Mouse (Mus musculus) lung, postnatal 0 days (tissue): Measurements from ENCODE around the gene Serpinf1. TPM values are rescaled to one million over a fixed set of nuclear protein-coding genes. Genes with fewer than 3 reads are reported as not detected.

ENCODE experiments used
- ATAC-seq: fragments of 200-750 bp; cut with Nextera tagmentation; 2 replicates; pipeline ENCODE4 v1.8.0; 2017; ENCODE audit warnings: moderate library complexity
- DNase-seq: peaks from one replicate; pipeline ENCODE4 v3.0.0-alpha.2; 2016; ENCODE audit warnings: low spot score
- H3K27ac ChIP-seq: fragments of 300-500 bp; sonication (generic); 2 replicates; pipeline ENCODE4 v1.5.1; 2014; ENCODE audit warnings: antibody characterized with exemption, mild to moderate bottlenecking, low read length, mixed read lengths
- H3K27me3 ChIP-seq: fragments of 300-500 bp; sonication (generic); replicated peaks from 2 replicates; pipeline ENCODE4 v1.6.1; 2014; ENCODE audit warnings: low read length, mixed read lengths; ENCODE audit not compliant: insufficient read depth
- H3K36me3 ChIP-seq: fragments of 300-500 bp; sonication (generic); 2 replicates; pipeline ENCODE4 v1.6.1; 2014; ENCODE audit warnings: low read length, mixed read lengths; ENCODE audit not compliant: insufficient read depth
- H3K4me1 ChIP-seq: fragments of 300-500 bp; sonication (generic); 2 replicates; pipeline ENCODE4 v1.6.1; 2014; ENCODE audit warnings: antibody characterized with exemption, low read depth, low read length, mixed read lengths; ENCODE audit not compliant: insufficient read depth
- H3K4me2 ChIP-seq: fragments of 300-500 bp; sonication (generic); replicated peaks from 2 replicates; pipeline ENCODE4 v1.6.1; 2014; ENCODE audit warnings: low read depth, mild to moderate bottlenecking, low read length, moderate library complexity, mixed read lengths
- H3K4me3 ChIP-seq: fragments of 300-500 bp; sonication (generic); 2 replicates; pipeline ENCODE4 v1.5.1; 2014; ENCODE audit warnings: low read depth, low read length
- H3K9ac ChIP-seq: fragments of 300-500 bp; sonication (generic); replicated peaks from 2 replicates; pipeline ENCODE4 v1.6.1; 2014; ENCODE audit warnings: low read depth, mild to moderate bottlenecking
- H3K9me3 ChIP-seq: fragments of 300-500 bp; sonication (generic); 2 replicates; pipeline ENCODE4 v1.6.1; 2016; ENCODE audit warnings: low read length, mixed read lengths
- CTCF ChIP-seq: IDR thresholded peaks from 2 replicates; pipeline ENCODE4 v1.5.1; 2016; ENCODE audit warnings: antibody characterized with exemption, mild to moderate bottlenecking
- EP300 ChIP-seq: IDR thresholded peaks from 2 replicates; pipeline ENCODE4 v1.6.1; 2016; ENCODE audit warnings: antibody characterized with exemption, mild to moderate bottlenecking, control low read depth
- WGBS: fragments of 180-500 bp; shearing (Covaris S2); extraction: QIAGEN DNeasy Blood & Tissue Kit; methylation state at CpG from one replicate; pipeline ENCODE4 v1.1.7; 2014; 5-methylcytosine and 5-hydroxymethylcytosine counted together
- polyA plus RNA-seq: library from polyadenylated mRNA; unstranded; fragments of >200 nt; fragmentation: Nextera tagmentation; extraction: Ambion mirVana; gene quantifications from 2 replicates; pipeline ENCODE4 v1.2.1, GENCODE M21; 2015

Gene Serpinf1
- polyA plus RNA-seq, 1 experiment from 2014 or later = 64.2 TPM

DNA sequence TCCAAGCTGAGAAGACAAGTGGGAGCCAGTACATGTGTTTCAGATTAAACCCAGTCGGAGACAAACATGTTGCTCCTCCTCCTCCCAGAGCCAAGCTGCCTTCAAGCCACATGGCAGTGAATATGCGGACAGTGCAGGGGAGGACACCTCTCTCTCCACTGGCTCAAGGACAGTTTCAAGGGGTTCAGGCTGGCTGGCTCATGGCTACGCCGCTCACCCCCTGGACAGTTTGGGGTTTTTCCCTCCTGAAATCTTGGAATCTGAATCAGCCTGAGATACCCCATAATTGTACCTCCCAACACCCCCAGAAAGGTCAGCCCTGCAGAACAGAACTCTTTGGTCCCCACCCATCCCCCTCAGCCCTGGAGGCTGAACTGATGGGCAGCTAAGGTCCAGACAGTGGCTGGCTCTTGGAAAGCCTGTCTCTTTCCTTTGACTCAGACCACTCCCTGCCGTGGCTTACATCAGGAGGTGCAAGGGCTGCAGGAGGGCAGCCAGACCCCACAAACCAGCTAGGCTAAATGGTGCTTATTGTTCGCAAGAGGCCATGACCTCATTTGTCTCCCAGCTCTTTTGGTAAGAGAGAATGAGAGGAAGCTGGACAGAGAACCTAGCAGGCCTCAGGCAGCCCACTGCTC lies 1.0 kb downstream of the Serpinf1 start:
- ATAC-seq = no peak
- H3K27ac ChIP-seq = no peak overlapping the region
- no peak for DNase-seq
- no peaks in the 10 kb centered on the region for H3K27me3 ChIP-seq
- no peak overlapping the region for H3K4me3 ChIP-seq
- 48% methylated on average over 6 of the region's 6 CpGs for WGBS
- no peaks in the 10 kb centered on the region for H3K4me1 ChIP-seq
- H3K36me3 ChIP-seq = no peaks in the 10 kb centered on the region
- H3K9ac ChIP-seq = no peak overlapping the region
- TF ChIP-seq EP300 = no peak
- TF ChIP-seq CTCF = no peak
- no peaks in the 10 kb centered on the region for H3K9me3 ChIP-seq
- peak overlapping the region; percentile 15 for H3K4me2 ChIP-seq

DNA sequence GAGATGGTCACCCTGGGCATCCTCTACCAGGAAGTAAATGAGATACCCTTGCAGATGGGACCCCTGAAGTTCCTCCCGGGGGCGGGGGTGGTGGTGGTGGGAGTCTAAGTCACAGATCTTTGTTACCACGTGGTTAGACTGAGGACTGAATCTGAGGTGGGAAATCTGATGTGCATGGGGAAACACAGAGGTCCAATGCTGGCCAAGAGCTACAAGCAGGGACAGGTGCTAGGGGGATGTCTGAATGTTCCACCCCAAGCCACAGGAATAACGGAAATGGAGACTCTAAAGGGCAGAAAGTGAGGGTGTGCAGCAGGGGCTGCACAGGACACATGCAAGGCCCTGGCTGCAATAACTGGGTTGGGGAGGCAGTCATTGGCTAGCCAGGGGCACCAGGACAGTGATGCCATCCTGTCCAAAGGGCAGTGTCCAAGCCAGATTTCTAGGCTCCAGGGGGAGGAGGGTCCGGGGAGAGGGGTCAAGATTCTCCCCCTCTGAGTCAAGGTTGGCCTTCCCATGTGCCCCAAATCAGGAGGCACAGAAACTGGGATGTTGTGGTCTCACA lies 1.6 kb downstream of the Serpinf1 start:
- no peak for TF ChIP-seq EP300
- no peak for TF ChIP-seq CTCF
- WGBS = 73% methylated on average over 5 of the region's 5 CpGs
- Histone ChIP-seq H3K4me2 (no peak overlapping the region), H3K36me3 (no peaks in the 10 kb centered on the region), H3K9me3 (no peaks in the 10 kb centered on the region), H3K4me1 (no peaks in the 10 kb centered on the region), H3K27ac (no peak overlapping the region), H3K27me3 (no peaks in the 10 kb centered on the region), H3K4me3 (no peak overlapping the region), H3K9ac (no peak overlapping the region)
- DNase-seq (no peak), ATAC-seq (no peak)

DNA sequence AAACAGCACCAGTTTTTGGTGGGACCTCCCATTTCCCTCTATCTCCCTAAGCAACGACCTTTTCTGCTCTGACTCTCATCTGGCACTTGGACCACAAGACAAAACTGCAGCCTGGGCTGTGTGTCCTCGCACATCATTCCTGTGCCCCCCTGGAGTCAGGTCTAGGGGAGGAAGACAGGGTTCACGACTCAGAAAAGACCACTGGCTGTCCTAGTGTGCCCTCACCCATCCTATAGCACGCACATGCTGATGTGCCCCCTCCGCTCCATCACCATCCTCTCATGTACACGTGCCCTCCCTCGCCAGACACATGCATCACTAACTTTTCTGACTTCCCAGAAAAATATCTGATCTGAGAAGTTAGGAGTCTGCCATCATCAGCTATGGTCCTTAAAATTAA lies 2.5 kb downstream of the Serpinf1 start:
- H3K4me3 ChIP-seq = no peak overlapping the region
- no peak overlapping the region for H3K9ac ChIP-seq
- H3K9me3 ChIP-seq = no peaks in the 10 kb centered on the region
- no peak overlapping the region for H3K27ac ChIP-seq
- DNase-seq (no peak), ATAC-seq (no peak)
- no peaks in the 10 kb centered on the region for H3K4me1 ChIP-seq
- WGBS = 78% methylated on average over 7 of the region's 7 CpGs
- H3K4me2 ChIP-seq = no peak overlapping the region
- TF ChIP-seq EP300 (no peak), CTCF (no peak)
- no peaks in the 10 kb centered on the region for H3K36me3 ChIP-seq
- H3K27me3 ChIP-seq = no peaks in the 10 kb centered on the region

DNA sequence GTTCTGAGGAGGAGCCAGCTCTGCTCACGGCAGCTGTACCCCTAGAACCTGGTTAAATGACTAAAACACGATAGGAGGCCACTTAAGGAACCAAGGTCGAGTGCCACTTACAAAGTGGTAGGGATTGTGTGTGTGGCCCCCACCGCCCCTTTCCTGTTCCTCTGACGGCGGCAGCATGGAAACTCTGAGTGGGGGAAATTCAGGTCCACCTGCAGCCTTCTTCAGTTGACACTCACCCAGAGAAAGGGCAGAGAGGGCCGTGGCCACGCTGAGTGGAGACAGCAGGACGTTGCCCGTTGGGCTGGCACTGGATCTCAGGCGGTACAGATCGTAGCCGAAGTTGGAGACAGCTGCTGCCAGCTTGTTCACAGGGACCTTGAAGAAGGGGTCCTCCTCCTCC lies 6.5 kb downstream of the Serpinf1 start:
- H3K4me2 ChIP-seq = no peak overlapping the region
- no peaks in the 10 kb centered on the region for H3K27me3 ChIP-seq
- H3K36me3 ChIP-seq = no peaks in the 10 kb centered on the region
- no peak overlapping the region for H3K4me3 ChIP-seq
- no peak for DNase-seq
- H3K4me1 ChIP-seq = no peaks in the 10 kb centered on the region
- no peaks in the 10 kb centered on the region for H3K9me3 ChIP-seq
- ATAC-seq = no peak; the same call in 1 of the 2 replicates
- H3K9ac ChIP-seq = no peak overlapping the region
- no peak overlapping the region for H3K27ac ChIP-seq
- TF ChIP-seq CTCF = no peak
- TF ChIP-seq EP300 = no peak
- 59% methylated on average over 13 of the region's 13 CpGs for WGBS

DNA sequence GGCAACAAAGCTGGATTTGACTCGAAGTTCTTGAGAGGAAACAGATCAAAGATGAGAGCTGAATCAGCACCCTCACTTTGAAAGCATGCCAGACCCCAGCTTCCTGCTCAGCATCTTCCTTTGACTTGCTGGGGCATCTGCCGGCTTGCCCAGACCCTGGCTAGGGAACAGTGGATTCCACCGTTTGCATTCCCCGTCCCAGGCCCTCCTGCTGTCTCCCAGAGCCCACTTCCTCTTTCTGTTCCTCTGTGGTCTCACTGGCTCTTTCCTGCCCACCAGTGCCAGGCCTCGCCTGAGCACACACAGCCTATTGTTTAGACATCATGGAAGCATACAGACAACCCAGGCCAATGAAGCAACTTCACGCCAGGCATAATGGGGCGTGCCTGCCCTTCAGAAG lies 7.4 kb downstream of the Serpinf1 start:
- Histone ChIP-seq H3K9ac (no peak overlapping the region), H3K27me3 (no peaks in the 10 kb centered on the region), H3K4me3 (no peak overlapping the region), H3K36me3 (no peaks in the 10 kb centered on the region), H3K4me2 (no peak overlapping the region), H3K4me1 (no peaks in the 10 kb centered on the region), H3K9me3 (no peaks in the 10 kb centered on the region), H3K27ac (no peak overlapping the region)
- peak; percentile 28 for DNase-seq
- ATAC-seq = 0 out of 2 replicates have a peak, but pooled peaks have one; percentile 12
- TF ChIP-seq CTCF (no peak), EP300 (no peak)
- 35% methylated on average over 7 of the region's 7 CpGs for WGBS

DNA sequence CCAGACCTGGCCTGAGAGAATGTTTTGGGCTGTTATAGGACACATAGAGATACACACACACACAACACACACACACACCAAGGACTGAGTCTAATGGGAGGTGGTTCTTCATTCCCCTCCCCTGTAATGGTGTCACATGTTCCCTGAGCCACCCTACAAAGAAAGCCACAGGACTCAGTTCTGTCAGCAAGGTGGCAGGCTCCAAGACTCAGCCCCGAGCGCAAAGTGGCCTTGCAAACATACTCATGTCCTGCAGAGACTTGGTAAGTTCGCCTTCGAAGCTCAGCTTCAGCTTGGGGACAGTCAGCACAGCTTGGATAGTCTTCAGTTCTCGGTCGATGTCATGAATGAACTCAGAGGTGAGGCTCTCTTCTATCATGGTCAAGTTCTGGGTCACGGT lies 11.9 kb downstream of the Serpinf1 start:
- Histone ChIP-seq H3K27ac (0 out of 2 replicates have a peak overlapping the region, but pooled peaks have one; percentile 34), H3K27me3 (no peaks in the 10 kb centered on the region), H3K4me3 (no peak overlapping the region), H3K4me2 (no peak overlapping the region), H3K9me3 (no peaks in the 10 kb centered on the region), H3K4me1 (no peaks in the 10 kb centered on the region), H3K9ac (no peak overlapping the region), H3K36me3 (no peaks in the 10 kb centered on the region)
- TF ChIP-seq EP300 (no peak), CTCF (no peak)
- WGBS = 88% methylated on average over 7 of the region's 7 CpGs
- DNase-seq (no peak), ATAC-seq (no peak)
